Mouse (Mus musculus): ENCODE data around the gene Sgf29. TPM values are rescaled to one million over a fixed set of nuclear protein-coding genes. Genes with fewer than 3 reads are reported as not detected.

Sgf29 gene
- polyA plus RNA-seq, 1 experiment: 28.6 TPM

- TF ChIP-seq POLR2A (IDR thresholded peaks at IDR 0.05; ENCODE audit: borderline replicate concordance, low read depth, low read length) (0 out of 2 replicates have a peak, but pooled peaks have one; percentile 8), CTCF (IDR thresholded peaks at IDR 0.05; ENCODE audit: low read depth, low read length) (peak; percentile 78)
- H3K4me1 ChIP-seq (ENCODE audit: control insufficient read depth, insufficient read depth, low read length): peaks cover 31% of the 10 kb centered on the region
- peak overlapping the region; percentile 92 for H3K27ac ChIP-seq (ENCODE audit: insufficient read depth, low read depth, low read length)
- H3K4me3 ChIP-seq (ENCODE audit: insufficient read depth, low read length): peak overlapping the region; percentile 85
Observed at GRCm38 (mm10) chr7:126701070-126701469, 52.0 kb downstream of the Sgf29 start.

GRCm38 (mm10) chr7:126701559-126702357 lies 52.6 kb downstream of the Sgf29 start:
- no peak for TF ChIP-seq POLR2A (IDR thresholded peaks at IDR 0.05; ENCODE audit: borderline replicate concordance, low read depth, low read length)
- 0 out of 2 replicates have a peak, but pooled peaks have one; percentile 9 for TF ChIP-seq CTCF (IDR thresholded peaks at IDR 0.05; ENCODE audit: low read depth, low read length)
- peak overlapping the region; percentile 85 for H3K4me3 ChIP-seq (ENCODE audit: insufficient read depth, low read length)
- H3K4me1 ChIP-seq (ENCODE audit: control insufficient read depth, insufficient read depth, low read length): peaks cover 31% of the 10 kb centered on the region
- H3K27ac ChIP-seq (ENCODE audit: insufficient read depth, low read depth, low read length): peak overlapping the region; percentile 92

- Histone ChIP-seq H3K27ac (ENCODE audit: insufficient read depth, low read depth, low read length) (peak overlapping the region; percentile 92), H3K4me1 (ENCODE audit: control insufficient read depth, insufficient read depth, low read length) (peaks cover 30% of the 10 kb centered on the region), H3K4me3 (ENCODE audit: insufficient read depth, low read length) (peak overlapping the region; percentile 85)
- TF ChIP-seq CTCF (IDR thresholded peaks at IDR 0.05; ENCODE audit: low read depth, low read length) (no peak), POLR2A (IDR thresholded peaks at IDR 0.05; ENCODE audit: borderline replicate concordance, low read depth, low read length) (no peak)
Observed at GRCm38 (mm10) chr7:126702358-126702757, 53.2 kb downstream of the Sgf29 start.

- TF ChIP-seq POLR2A (IDR thresholded peaks at IDR 0.05; ENCODE audit: borderline replicate concordance, low read depth, low read length) (peak; percentile 15; the same call in 1 of the 2 replicates), CTCF (IDR thresholded peaks at IDR 0.05; ENCODE audit: low read depth, low read length) (peak; percentile 25; the same call in 1 of the 2 replicates)
- Histone ChIP-seq H3K4me3 (ENCODE audit: insufficient read depth, low read length) (peak overlapping the region; percentile 85), H3K4me1 (ENCODE audit: control insufficient read depth, insufficient read depth, low read length) (peaks cover 31% of the 10 kb centered on the region), H3K27ac (ENCODE audit: insufficient read depth, low read depth, low read length) (peak overlapping the region; percentile 92)
Observed at GRCm38 (mm10) chr7:126702861-126703756, 54.0 kb downstream of the Sgf29 start.

- peak overlapping the region; percentile 85 for H3K4me3 ChIP-seq (ENCODE audit: insufficient read depth, low read length)
- peaks cover 33% of the 10 kb centered on the region for H3K4me1 ChIP-seq (ENCODE audit: control insufficient read depth, insufficient read depth, low read length)
- TF ChIP-seq POLR2A (IDR thresholded peaks at IDR 0.05; ENCODE audit: borderline replicate concordance, low read depth, low read length) (no peak), CTCF (IDR thresholded peaks at IDR 0.05; ENCODE audit: low read depth, low read length) (no peak)
- peak overlapping the region; percentile 92 for H3K27ac ChIP-seq (ENCODE audit: insufficient read depth, low read depth, low read length)
Observed at GRCm38 (mm10) chr7:126703757-126704077, 54.6 kb downstream of the Sgf29 start.

GRCm38 (mm10) chr7:126704121-126704980 lies 55.2 kb downstream of the Sgf29 start:
- peak overlapping the region; percentile 85 for H3K4me3 ChIP-seq (ENCODE audit: insufficient read depth, low read length)
- TF ChIP-seq CTCF (IDR thresholded peaks at IDR 0.05; ENCODE audit: low read depth, low read length): no peak
- TF ChIP-seq POLR2A (IDR thresholded peaks at IDR 0.05; ENCODE audit: borderline replicate concordance, low read depth, low read length): no peak
- peak overlapping the region; percentile 92 for H3K27ac ChIP-seq (ENCODE audit: insufficient read depth, low read depth, low read length)
- H3K4me1 ChIP-seq (ENCODE audit: control insufficient read depth, insufficient read depth, low read length): peaks cover 33% of the 10 kb centered on the region

GRCm38 (mm10) chr7:126707442-126708174 lies 58.5 kb downstream of the Sgf29 start, which contains the start of gene Coro1a:
Gene Coro1a (minus strand): TSS chr7:126707787.
- Histone ChIP-seq H3K4me3 (ENCODE audit: insufficient read depth, low read length) (no peak within 1 kb of the TSS), H3K4me1 (ENCODE audit: control insufficient read depth, insufficient read depth, low read length) (peaks cover 18% of the 10 kb centered on the region), H3K27ac (ENCODE audit: insufficient read depth, low read depth, low read length) (peak within 1 kb of the TSS; percentile 13; the same call in 1 of the 2 replicates)
- TF ChIP-seq CTCF (IDR thresholded peaks at IDR 0.05; ENCODE audit: low read depth, low read length) (no peak), POLR2A (IDR thresholded peaks at IDR 0.05; ENCODE audit: borderline replicate concordance, low read depth, low read length) (no peak)

GRCm38 (mm10) chr7:126708175-126708952 lies 59.3 kb downstream of the Sgf29 start:
- Histone ChIP-seq H3K4me1 (ENCODE audit: control insufficient read depth, insufficient read depth, low read length) (peaks cover 18% of the 10 kb centered on the region), H3K4me3 (ENCODE audit: insufficient read depth, low read length) (no peak overlapping the region), H3K27ac (ENCODE audit: insufficient read depth, low read depth, low read length) (no peak overlapping the region)
- no peak for TF ChIP-seq CTCF (IDR thresholded peaks at IDR 0.05; ENCODE audit: low read depth, low read length)
- TF ChIP-seq POLR2A (IDR thresholded peaks at IDR 0.05; ENCODE audit: borderline replicate concordance, low read depth, low read length): no peak

All from bone marrow macrophage, adult 2 months (primary cell).